Mouse (Mus musculus) liver, adult 2 months (tissue): ENCODE measurements at regions not wholly inside any gene's neighbourhood (a gene's known extent, or its start where the extent isn't known, plus 50 kb on each side); places are given as distances from the start of the nearest gene placed in this dataset.

Experiments used
- CTCF ChIP-seq: fragments of 200-500 bp; IDR thresholded peaks from 2 replicates; pipeline ENCODE4 v1.5.1; 2011; ENCODE audit warnings: low read depth, low read length, control low read depth
- POLR2A ChIP-seq: fragments of 200-500 bp; IDR thresholded peaks from 2 replicates; pipeline ENCODE4 v1.6.1; 2011; ENCODE audit warnings: low read length, control low read depth; ENCODE audit not compliant: insufficient read depth; ENCODE audit errors: extremely low read depth

- TF ChIP-seq CTCF (no peak), POLR2A (no peak)
Measured at GRCm38 (mm10) chr1:83832946-83833345, 424.9 kb upstream of the Sphkap start.
